Mouse (Mus musculus) activated CD4-positive, CD25-positive, alpha-beta regulatory T cell, adult 9 weeks (primary cell): ENCODE data around the gene Tfdp1. TPM values are rescaled to one million over a fixed set of nuclear protein-coding genes. Genes with fewer than 3 reads are reported as not detected.

Experiments
- polyA plus RNA-seq: library from polyadenylated mRNA; unstranded; fragments of 100-300 nt; shearing (Covaris generic); gene quantifications from one replicate; pipeline ENCODE4 v1.2.1, GENCODE M21; 2017

Gene Tfdp1
- 45.8 TPM for polyA plus RNA-seq

DNA sequence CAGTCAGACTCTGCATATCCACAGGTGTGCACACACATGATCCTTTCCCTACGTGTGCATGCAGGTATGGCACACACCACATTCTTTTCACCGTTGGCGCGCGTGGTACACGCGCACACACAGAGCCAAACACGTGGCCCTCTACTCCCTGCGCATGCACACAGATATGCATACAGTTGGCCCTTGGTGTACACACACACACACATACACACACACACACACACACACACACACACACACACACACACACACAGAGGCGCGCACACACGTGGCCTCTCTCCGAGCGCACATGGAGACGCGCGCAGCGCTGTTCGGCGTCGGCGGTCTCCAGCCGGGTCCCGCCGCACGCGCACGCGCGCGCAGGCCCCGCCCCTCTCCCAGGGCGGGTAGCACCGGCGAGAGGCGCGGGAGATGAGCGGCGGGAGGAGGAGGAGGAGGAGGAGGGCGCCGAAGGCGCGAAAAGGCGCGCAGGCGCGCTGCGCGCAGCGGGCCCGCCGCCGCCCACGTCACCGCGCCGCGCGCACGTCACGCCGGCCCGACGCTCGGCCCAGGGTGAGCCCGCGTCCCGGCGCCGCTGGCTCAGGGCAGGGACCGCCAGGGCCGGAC is at the start of gene Tfdp1:
TSS of gene Tfdp1 (plus strand) at position 497 of the 606 bp plus-strand sequence.

DNA sequence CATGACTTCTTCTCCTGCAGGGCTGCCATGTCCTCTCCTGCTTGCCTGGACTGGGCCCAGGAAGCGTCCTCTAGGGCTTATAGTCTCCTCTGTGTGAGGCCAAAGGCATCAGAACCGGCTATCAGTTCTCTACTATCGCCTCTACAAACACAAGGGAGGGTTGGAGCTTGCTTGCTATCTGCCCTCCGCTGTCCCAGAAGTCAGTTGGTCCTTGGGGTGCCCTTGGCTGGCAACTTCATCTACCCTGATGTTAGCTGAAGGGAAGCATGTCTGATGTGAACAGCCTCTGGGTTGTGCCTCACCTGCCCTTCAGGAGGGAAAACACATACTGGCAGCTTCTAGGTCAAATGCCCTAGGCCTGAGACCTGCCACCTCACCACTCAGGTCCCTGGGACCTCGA is 58.2 kb downstream of the Tfdp1 start, which contains the start of gene Atp4b:
TSS of gene Atp4b (minus strand) at position 101 of the 400 bp plus-strand sequence.

DNA sequence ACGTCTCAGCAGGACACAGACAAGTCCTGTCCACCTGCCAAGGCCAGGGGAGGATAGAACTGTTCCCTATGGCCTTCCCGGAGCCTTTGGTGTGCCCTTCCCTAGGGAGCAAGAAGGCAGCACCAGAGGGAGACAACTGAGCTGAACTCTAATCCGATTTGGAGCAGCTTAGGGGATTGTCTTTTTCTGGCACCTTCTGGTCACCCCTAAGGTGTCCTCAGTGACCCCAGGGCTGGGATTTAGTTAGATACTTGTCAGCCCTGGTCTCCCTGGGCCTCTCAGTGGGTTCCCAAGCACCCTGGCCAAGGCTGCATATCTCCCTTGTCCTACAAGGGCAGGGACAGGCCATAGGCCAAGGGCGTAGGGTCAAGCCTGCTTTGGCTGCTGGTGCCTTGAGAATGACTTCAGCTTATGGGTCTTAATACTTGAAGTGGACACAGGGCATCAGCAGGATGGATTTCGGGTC is 66.1 kb downstream of the Tfdp1 start, which contains the start of gene Grk1:
TSS of gene Grk1 (plus strand) at position 416 of the 466 bp plus-strand sequence.

Other genes with a start within 250 kb of the Tfdp1 start
- gene Pcid2, start 233.3 kb upstream of the Tfdp1 start, polyA plus RNA-seq, result 45.5 TPM
- 32.1 TPM for gene Cul4a, start 233.1 kb upstream of the Tfdp1 start, polyA plus RNA-seq
- 9.1 TPM for gene Lamp1, start 179.6 kb upstream of the Tfdp1 start, polyA plus RNA-seq
- gene Grtp1, start 138.1 kb upstream of the Tfdp1 start, polyA plus RNA-seq, result 2.5 TPM
- gene Adprhl1, start 84.6 kb upstream of the Tfdp1 start, polyA plus RNA-seq, result not detected
- gene Dcun1d2, start 50.6 kb upstream of the Tfdp1 start, polyA plus RNA-seq, result 39.7 TPM
- gene Tmco3, start 50.6 kb upstream of the Tfdp1 start, polyA plus RNA-seq, result 36.7 TPM
- gene Atp4b, start 58.1 kb downstream of the Tfdp1 start, polyA plus RNA-seq, result not detected
- gene Grk1, start 66.3 kb downstream of the Tfdp1 start, polyA plus RNA-seq, result not detected
- not detected for gene Tmem255b, start 96.4 kb downstream of the Tfdp1 start, polyA plus RNA-seq
- gene Gas6, start 155.7 kb downstream of the Tfdp1 start, polyA plus RNA-seq, result not detected
- gene 1700029H14Rik, start 223.7 kb downstream of the Tfdp1 start, polyA plus RNA-seq, result not detected